Mouse (Mus musculus) midbrain, embryonic 11.5 days (tissue): ENCODE measurements at regions not wholly inside any gene's neighbourhood (a gene's known extent, or its start where the extent isn't known, plus 50 kb on each side); places are given as distances from the start of the nearest gene placed in this dataset.
A peak's percentile ranks its signal among the peaks of the same experiment; 100 is the strongest.

Experiments
- ATAC-seq: fragments of 200-750 bp; cut with Nextera tagmentation; 2 replicates; pipeline ENCODE4 v1.8.0; 2017; ENCODE audit warnings: moderate TSS enrichment, moderate library complexity; ENCODE audit not compliant: low FRiP score
- DNase-seq: peaks from one replicate; pipeline ENCODE4 v3.0.0; 2015; ENCODE audit warnings: low spot score; ENCODE audit errors: missing footprints
- H3K27ac ChIP-seq: fragments of 300-500 bp; sonication (generic); 2 replicates; pipeline ENCODE4 v1.5.1; 2014; ENCODE audit warnings: low read depth, low read length
- H3K27me3 ChIP-seq: fragments of 300-500 bp; sonication (generic); 2 replicates; pipeline ENCODE4 v1.6.1; 2014; ENCODE audit warnings: mild to moderate bottlenecking, low read length, moderate library complexity, mixed read lengths; ENCODE audit not compliant: control insufficient read depth, insufficient read depth
- H3K36me3 ChIP-seq: fragments of 300-500 bp; sonication (generic); 2 replicates; pipeline ENCODE4 v1.6.1; 2014; ENCODE audit warnings: mild to moderate bottlenecking, low read length, moderate library complexity, mixed read lengths; ENCODE audit not compliant: control insufficient read depth, insufficient read depth
- H3K4me1 ChIP-seq: fragments of 300-500 bp; sonication (generic); 2 replicates; pipeline ENCODE4 v1.6.1; 2014; ENCODE audit warnings: low read length; ENCODE audit not compliant: control insufficient read depth, insufficient read depth
- H3K4me2 ChIP-seq: fragments of 300-500 bp; sonication (generic); 2 replicates; pipeline ENCODE4 v1.6.1; 2014; ENCODE audit warnings: mild to moderate bottlenecking, moderate library complexity
- H3K4me3 ChIP-seq: fragments of 300-500 bp; sonication (generic); 2 replicates; pipeline ENCODE4 v1.5.1; 2014; ENCODE audit warnings: low read depth, low read length
- H3K9ac ChIP-seq: fragments of 300-500 bp; sonication (generic); 2 replicates; pipeline ENCODE4 v1.6.1; 2014; ENCODE audit warnings: low read length
- H3K9me3 ChIP-seq: fragments of 300-500 bp; sonication (generic); 2 replicates; pipeline ENCODE4 v1.6.1; 2016; ENCODE audit warnings: low read length; ENCODE audit not compliant: control insufficient read depth
- WGBS: fragments of 180-500 bp; shearing (Covaris S2); extraction: QIAGEN DNeasy Blood & Tissue Kit; methylation state at CpG from one replicate; pipeline ENCODE4 v1.1.7; 2014; 5-methylcytosine and 5-hydroxymethylcytosine counted together

GRCm38 (mm10) chr2:161231405-161231804, 122.5 kb upstream of the Chd6 start:
- Histone ChIP-seq H3K4me1 (no peaks in the 10 kb centered on the region), H3K36me3 (no peaks in the 10 kb centered on the region), H3K4me2 (no peak overlapping the region), H3K27ac (no peak overlapping the region), H3K27me3 (no peaks in the 10 kb centered on the region), H3K9ac (no peak overlapping the region), H3K9me3 (no peaks in the 10 kb centered on the region), H3K4me3 (no peak overlapping the region)
- ATAC-seq (no peak), DNase-seq (no peak)
- 65% methylated on average over 4 of the region's 4 CpGs for WGBS

- Histone ChIP-seq H3K4me2 (no peak overlapping the region), H3K4me3 (no peak overlapping the region), H3K27me3 (no peaks in the 10 kb centered on the region), H3K36me3 (no peaks in the 10 kb centered on the region), H3K4me1 (no peaks in the 10 kb centered on the region; the same call in 1 of the 2 replicates), H3K9ac (no peak overlapping the region), H3K27ac (no peak overlapping the region), H3K9me3 (no peaks in the 10 kb centered on the region)
- 77% methylated on average over 8 of the region's 8 CpGs for whole genome bisulfite sequencing
- ATAC-seq (no peak), DNase-seq (peak; percentile 76)
These were observed 106.9 kb upstream of the Chd6 start for GRCm38 (mm10) chr2:161215736-161216135.

GRCm38 (mm10) chr2:161214681-161215458, 106.0 kb upstream of the Chd6 start:
- Histone ChIP-seq H3K36me3 (no peaks in the 10 kb centered on the region), H3K4me1 (no peaks in the 10 kb centered on the region; the same call in 1 of the 2 replicates), H3K4me2 (no peak overlapping the region), H3K9ac (no peak overlapping the region), H3K27ac (no peak overlapping the region), H3K9me3 (no peaks in the 10 kb centered on the region), H3K4me3 (no peak overlapping the region), H3K27me3 (no peaks in the 10 kb centered on the region)
- 24% methylated on average over 15 of the region's 15 CpGs for WGBS
- peak; percentile 99 for DNase-seq
- ATAC-seq, result peak; percentile 74; the same call in 1 of the 2 replicates

GRCm38 (mm10) chr2:161212322-161212882, 103.5 kb upstream of the Chd6 start:
- no peak overlapping the region for H3K4me2 ChIP-seq
- H3K36me3 ChIP-seq, result no peaks in the 10 kb centered on the region
- H3K27ac ChIP-seq, result no peak overlapping the region
- DNase-seq (no peak), ATAC-seq (no peak)
- H3K27me3 ChIP-seq, result no peaks in the 10 kb centered on the region
- WGBS, result 85% methylated on average over 13 of the region's 13 CpGs
- H3K4me1 ChIP-seq, result no peaks in the 10 kb centered on the region; the same call in 1 of the 2 replicates
- no peaks in the 10 kb centered on the region for H3K9me3 ChIP-seq
- H3K4me3 ChIP-seq, result no peak overlapping the region
- H3K9ac ChIP-seq, result no peak overlapping the region

GRCm38 (mm10) chr2:161196713-161197372, 88.0 kb upstream of the Chd6 start:
- Histone ChIP-seq H3K9me3 (no peaks in the 10 kb centered on the region), H3K9ac (no peak overlapping the region), H3K36me3 (no peaks in the 10 kb centered on the region), H3K27me3 (no peaks in the 10 kb centered on the region), H3K4me2 (no peak overlapping the region), H3K4me3 (no peak overlapping the region), H3K27ac (no peak overlapping the region), H3K4me1 (no peaks in the 10 kb centered on the region)
- WGBS, result 95% methylated on average over 7 of the region's 7 CpGs
- DNase-seq (no peak), ATAC-seq (no peak)

- Histone ChIP-seq H3K9ac (no peak overlapping the region), H3K36me3 (no peaks in the 10 kb centered on the region), H3K4me2 (no peak overlapping the region), H3K9me3 (no peaks in the 10 kb centered on the region), H3K4me3 (no peak overlapping the region), H3K4me1 (no peaks in the 10 kb centered on the region), H3K27me3 (no peaks in the 10 kb centered on the region), H3K27ac (no peak overlapping the region)
- ATAC-seq, result no peak
- WGBS, result 10% methylated on average over 1 of the region's 1 CpGs
- no peak for DNase-seq
These were observed 78.6 kb upstream of the Chd6 start for GRCm38 (mm10) chr2:161187516-161187915.

- Histone ChIP-seq H3K27me3 (no peaks in the 10 kb centered on the region), H3K4me1 (no peaks in the 10 kb centered on the region), H3K27ac (no peak overlapping the region), H3K36me3 (no peaks in the 10 kb centered on the region), H3K4me2 (no peak overlapping the region), H3K9me3 (no peaks in the 10 kb centered on the region), H3K4me3 (no peak overlapping the region), H3K9ac (no peak overlapping the region)
- ATAC-seq (no peak), DNase-seq (no peak)
These were observed 76.2 kb upstream of the Chd6 start for GRCm38 (mm10) chr2:161185122-161185521.

- Histone ChIP-seq H3K36me3 (no peaks in the 10 kb centered on the region), H3K27me3 (no peaks in the 10 kb centered on the region), H3K4me2 (peak overlapping the region; percentile 60), H3K9ac (peak overlapping the region; percentile 65), H3K9me3 (no peaks in the 10 kb centered on the region), H3K4me3 (peak overlapping the region; percentile 54), H3K4me1 (0 out of 2 replicates have a peak, but pooled peaks cover 3% of the 10 kb centered on the region), H3K27ac (no peak overlapping the region)
- peak; percentile 87 for ATAC-seq
- 2% methylated on average over 20 of the region's 20 CpGs for WGBS
- peak; percentile 96 for DNase-seq
These were observed 68.6 kb upstream of the Chd6 start for GRCm38 (mm10) chr2:161177355-161178021.

- Histone ChIP-seq H3K27ac (no peak overlapping the region), H3K4me2 (no peak overlapping the region), H3K9me3 (no peaks in the 10 kb centered on the region), H3K36me3 (no peaks in the 10 kb centered on the region), H3K4me1 (no peaks in the 10 kb centered on the region), H3K9ac (no peak overlapping the region), H3K27me3 (no peaks in the 10 kb centered on the region), H3K4me3 (no peak overlapping the region)
- DNase-seq (no peak), ATAC-seq (no peak)
- 19% methylated on average over 3 of the region's 3 CpGs for WGBS
These were observed 57.8 kb upstream of the Chd6 start for GRCm38 (mm10) chr2:161166681-161167080.
